Mouse (Mus musculus) CD8-positive naive resting alpha-beta T cell, adult 57 days (primary cell): ENCODE measurements around the gene Pvrig. TPM values are rescaled to one million over a fixed set of nuclear protein-coding genes. Genes with fewer than 3 reads are reported as not detected.

ENCODE experiments used
- total RNA-seq: library from RNA; stranded (reverse); gene quantifications from one replicate; pipeline ENCODE4 v1.2.4, GENCODE M21; 2023

The Pvrig gene
- total RNA-seq = not detected

GRCm38 (mm10) chr5:138341661-138342060 lies at the start of gene Pvrig:
Pvrig (plus strand) TSS chr5:138341961.

Other genes with a start within 250 kb of the Pvrig start
- gene Zscan21, start 225.1 kb upstream of the Pvrig start, total RNA-seq = 13.4 TPM
- gene Zfp113, start 186.2 kb upstream of the Pvrig start, total RNA-seq = 13.9 TPM
- 54.0 TPM for gene Cops6, start 180.9 kb upstream of the Pvrig start, total RNA-seq
- 26.7 TPM for gene Ap4m1, start 170.0 kb upstream of the Pvrig start, total RNA-seq
- 74.2 TPM for gene Mcm7, start 169.5 kb upstream of the Pvrig start, total RNA-seq
- gene Taf6, start 154.5 kb upstream of the Pvrig start, total RNA-seq = 29.3 TPM
- gene Cnpy4, start 154.5 kb upstream of the Pvrig start, total RNA-seq = 21.0 TPM
- 0.67 TPM for gene Mblac1, start 147.6 kb upstream of the Pvrig start, total RNA-seq
- gene Nxpe5, start 116.1 kb upstream of the Pvrig start, total RNA-seq = not detected
- gene Lamtor4, start 86.5 kb upstream of the Pvrig start, total RNA-seq = 24.8 TPM
- 53.1 TPM for gene BC037034, start 77.9 kb upstream of the Pvrig start, total RNA-seq
- not detected for gene Gal3st4, start 69.1 kb upstream of the Pvrig start, total RNA-seq
- not detected for gene Gm43720, start 62.0 kb upstream of the Pvrig start, total RNA-seq
- gene Gpc2, start 62.0 kb upstream of the Pvrig start, total RNA-seq = 0.86 TPM
- gene Stag3, start 61.7 kb upstream of the Pvrig start, total RNA-seq = not detected
- gene Zfp157, start 99.5 kb downstream of the Pvrig start, total RNA-seq = 12.3 TPM
- not detected for gene 1700123K08Rik, start 222.8 kb downstream of the Pvrig start, total RNA-seq